Mouse (Mus musculus) MEL (cell line): ENCODE measurements around the gene Skp2. TPM values are rescaled to one million over a fixed set of nuclear protein-coding genes. Genes with fewer than 3 reads are reported as not detected.

ENCODE experiments used
- DNase-seq: peaks from one replicate; pipeline ENCODE4 v3.0.0; 2011; ENCODE audit warnings: low read depth, low spot score
- H3K27ac ChIP-seq: 2 replicates; pipeline ENCODE4 v1.5.1; 2012; ENCODE audit warnings: low read depth, mild to moderate bottlenecking, control low read depth, low read length, moderate library complexity; ENCODE audit not compliant: control insufficient read depth
- H3K27me3 ChIP-seq, 2 experiments: fragments of 150-350 bp in 1 of 2; sonication (generic) in 1 of 2; 2 replicates each; pipeline ENCODE4 v1.6.1; 2012; ENCODE audit warnings: low read length in 2 of 2, mild to moderate bottlenecking in 2 of 2, improper control_type of control experiment in 1 of 2, moderate library complexity in 1 of 2; ENCODE audit not compliant: insufficient read depth in 2 of 2, control insufficient read depth in 1 of 2
- H3K36me3 ChIP-seq, 2 experiments: 2 replicates each; pipeline ENCODE4 v1.6.1; 2012 to 2014; ENCODE audit warnings: low read length in 2 of 2, improper control_type of control experiment in 1 of 2, inconsistent platforms in 1 of 2, mild to moderate bottlenecking in 1 of 2; ENCODE audit not compliant: insufficient read depth in 2 of 2, control insufficient read depth in 1 of 2
- H3K4me1 ChIP-seq, 2 experiments: fragments of 150-350 bp in 1 of 2; sonication (generic) in 1 of 2; 2 replicates each; pipeline ENCODE4 v1.6.1; 2012; ENCODE audit warnings: low read length in 2 of 2, improper control_type of control experiment in 1 of 2, mild to moderate bottlenecking in 1 of 2; ENCODE audit not compliant: insufficient read depth in 2 of 2, control insufficient read depth in 1 of 2
- H3K4me3 ChIP-seq, 2 experiments: fragments of 150-350 bp in 1 of 2; sonication (generic) in 1 of 2; 2 replicates each; pipeline ENCODE4 v1.5.1; 2012; ENCODE audit warnings: low read depth in 2 of 2, low read length in 2 of 2, mild to moderate bottlenecking in 2 of 2, moderate library complexity in 2 of 2, control low read depth in 1 of 2, improper control_type of control experiment in 1 of 2; ENCODE audit not compliant: control insufficient read depth in 1 of 2, insufficient read depth in 1 of 2
- H3K79me2 ChIP-seq: 2 replicates; pipeline ENCODE4 v1.6.1; 2012; ENCODE audit warnings: mild to moderate bottlenecking, low read length, moderate library complexity; ENCODE audit not compliant: control insufficient read depth, poor library complexity, insufficient read depth
- H3K9ac ChIP-seq: 2 replicates; pipeline ENCODE4 v1.6.1; 2012; ENCODE audit warnings: low read depth, mild to moderate bottlenecking, control low read depth, low read length, moderate library complexity; ENCODE audit not compliant: control insufficient read depth, poor library complexity, severe bottlenecking
- H3K9me3 ChIP-seq: fragments of 150-350 bp; sonication (generic); replicated peaks from 2 replicates; pipeline ENCODE4 v1.6.1; 2012; ENCODE audit warnings: mild to moderate bottlenecking, low read length, improper control_type of control experiment, moderate library complexity; ENCODE audit not compliant: insufficient read depth
- CHD1 ChIP-seq: IDR thresholded peaks from 2 replicates; pipeline ENCODE4 v1.6.1; 2012; ENCODE audit warnings: low read depth, mild to moderate bottlenecking, inconsistent platforms, low read length, improper control_type of control experiment
- CTCF ChIP-seq, 3 experiments: IDR thresholded peaks in 2 of 3; conservative IDR thresholded peaks in 1 of 3; 2 replicates each; pipeline ENCODE4 v1.5.1; 2011 to 2012; ENCODE audit warnings: low read length in 3 of 3, low read depth in 2 of 3, mild to moderate bottlenecking in 2 of 3, improper control_type of control experiment in 1 of 3, inconsistent platforms in 1 of 3, mixed read lengths in 1 of 3, moderate library complexity in 1 of 3; ENCODE audit not compliant: control insufficient read depth in 1 of 3, insufficient read depth in 1 of 3, poor library complexity in 1 of 3, severe bottlenecking in 1 of 3
- ELF1 ChIP-seq: IDR thresholded peaks from 2 replicates; pipeline ENCODE4 v1.6.1; 2014; ENCODE audit warnings: low read depth, mild to moderate bottlenecking, inconsistent platforms, low read length, improper control_type of control experiment, moderate library complexity
- EP300 ChIP-seq, 2 experiments: IDR thresholded peaks; 2 replicates each; pipeline ENCODE4 v1.6.1; 2011; ENCODE audit warnings: improper control_type of control experiment in 2 of 2, low read length in 2 of 2, low read depth in 1 of 2, mild to moderate bottlenecking in 1 of 2
- ETS1 ChIP-seq: IDR thresholded peaks from 2 replicates; pipeline ENCODE4 v1.6.1; 2012; ENCODE audit warnings: low read depth, mild to moderate bottlenecking, inconsistent platforms, low read length, improper control_type of control experiment, moderate library complexity
- JUND ChIP-seq: IDR thresholded peaks from 2 replicates; pipeline ENCODE4 v1.6.1; 2011; ENCODE audit warnings: low read depth, mild to moderate bottlenecking, improper control_type of control experiment, low read length
- MAFK ChIP-seq: IDR thresholded peaks from 2 replicates; pipeline ENCODE4 v1.6.1; 2011; ENCODE audit warnings: low read depth, mild to moderate bottlenecking, low read length, improper control_type of control experiment, borderline replicate concordance
- MAZ ChIP-seq: IDR thresholded peaks from 2 replicates; pipeline ENCODE4 v1.6.1; 2012; ENCODE audit warnings: low read depth, mild to moderate bottlenecking, inconsistent platforms, low read length, improper control_type of control experiment
- MXI1 ChIP-seq: IDR thresholded peaks from 2 replicates; pipeline ENCODE4 v1.6.1; 2011; ENCODE audit warnings: mild to moderate bottlenecking, low read depth, low read length, improper control_type of control experiment
- MYB ChIP-seq: IDR thresholded peaks from 2 replicates; pipeline ENCODE4 v1.6.1; 2011; ENCODE audit warnings: mild to moderate bottlenecking, low read depth, low read length, improper control_type of control experiment
- NELFE ChIP-seq: IDR thresholded peaks from 2 replicates; pipeline ENCODE4 v1.6.1; 2011; ENCODE audit warnings: low read depth, low read length, improper control_type of control experiment
- NRF1 ChIP-seq: IDR thresholded peaks from 2 replicates; pipeline ENCODE4 v1.6.1; 2014; ENCODE audit warnings: low read depth, mild to moderate bottlenecking, inconsistent platforms, low read length, improper control_type of control experiment, moderate library complexity; ENCODE audit not compliant: poor library complexity, insufficient read depth, severe bottlenecking
- POLR2AphosphoS2 ChIP-seq: IDR thresholded peaks from 2 replicates; pipeline ENCODE4 v1.6.1; 2011; ENCODE audit warnings: low read length, improper control_type of control experiment
- POLR2AphosphoS5 ChIP-seq: IDR thresholded peaks from 2 replicates; pipeline ENCODE4 v1.6.1; 2012; ENCODE audit warnings: low read depth, borderline replicate concordance, mild to moderate bottlenecking, inconsistent platforms, low read length, moderate library complexity, mixed read lengths
- RCOR1 ChIP-seq: IDR thresholded peaks from 2 replicates; pipeline ENCODE4 v1.6.1; 2012; ENCODE audit warnings: low read depth, mild to moderate bottlenecking, inconsistent platforms, low read length, improper control_type of control experiment
- SMC3 ChIP-seq: IDR thresholded peaks from 2 replicates; pipeline ENCODE4 v1.6.1; 2011; ENCODE audit warnings: low read depth, low read length, improper control_type of control experiment
- TCF12 ChIP-seq: IDR thresholded peaks from 2 replicates; pipeline ENCODE4 v1.6.1; 2014; ENCODE audit warnings: low read depth, mild to moderate bottlenecking, inconsistent platforms, low read length, improper control_type of control experiment, moderate library complexity
- ZC3H11A ChIP-seq: IDR thresholded peaks from 2 replicates; pipeline ENCODE4 v1.6.1; 2012; ENCODE audit warnings: low read depth, mild to moderate bottlenecking, inconsistent platforms, low read length, improper control_type of control experiment
- ZKSCAN1 ChIP-seq: IDR thresholded peaks from 2 replicates; pipeline ENCODE4 v1.6.1; 2012; ENCODE audit warnings: low read depth, mild to moderate bottlenecking, inconsistent platforms, low read length, improper control_type of control experiment, moderate library complexity
- ZMIZ1 ChIP-seq: IDR thresholded peaks from 2 replicates; pipeline ENCODE4 v1.6.1; 2012; ENCODE audit warnings: low read depth, mild to moderate bottlenecking, inconsistent platforms, low read length, improper control_type of control experiment, moderate library complexity
- ZNF384 ChIP-seq: IDR thresholded peaks from 2 replicates; pipeline ENCODE4 v1.6.1; 2012; ENCODE audit warnings: low read depth, mild to moderate bottlenecking, inconsistent platforms, low read length, improper control_type of control experiment
- polyA plus RNA-seq, 2 experiments: library from polyadenylated mRNA; stranded (reverse) in 1 of 2; unstranded in 1 of 2; fragments of >175 nt in 1 of 2; fragments of >200 nt in 1 of 2; gene quantifications; 2 replicates each; pipeline versions ENCODE4 v1.2.1 to v1.2.4; 2012; ENCODE audit warnings: low replicate concordance in 2 of 2, low read depth in 1 of 2; ENCODE audit not compliant: insufficient read length in 2 of 2, insufficient read depth in 1 of 2, missing spikeins in 1 of 2
- total RNA-seq: library from RNA; depleted of rRNA; stranded (reverse); fragments of 300-350 nt; gene quantifications from 2 replicates; pipeline ENCODE4 v1.2.3, GENCODE M21; 2012

Skp2 gene
- total and polyA plus RNA-seq, 3 experiments: 46.9 to 61.4 TPM; not detected in 1

DNA sequence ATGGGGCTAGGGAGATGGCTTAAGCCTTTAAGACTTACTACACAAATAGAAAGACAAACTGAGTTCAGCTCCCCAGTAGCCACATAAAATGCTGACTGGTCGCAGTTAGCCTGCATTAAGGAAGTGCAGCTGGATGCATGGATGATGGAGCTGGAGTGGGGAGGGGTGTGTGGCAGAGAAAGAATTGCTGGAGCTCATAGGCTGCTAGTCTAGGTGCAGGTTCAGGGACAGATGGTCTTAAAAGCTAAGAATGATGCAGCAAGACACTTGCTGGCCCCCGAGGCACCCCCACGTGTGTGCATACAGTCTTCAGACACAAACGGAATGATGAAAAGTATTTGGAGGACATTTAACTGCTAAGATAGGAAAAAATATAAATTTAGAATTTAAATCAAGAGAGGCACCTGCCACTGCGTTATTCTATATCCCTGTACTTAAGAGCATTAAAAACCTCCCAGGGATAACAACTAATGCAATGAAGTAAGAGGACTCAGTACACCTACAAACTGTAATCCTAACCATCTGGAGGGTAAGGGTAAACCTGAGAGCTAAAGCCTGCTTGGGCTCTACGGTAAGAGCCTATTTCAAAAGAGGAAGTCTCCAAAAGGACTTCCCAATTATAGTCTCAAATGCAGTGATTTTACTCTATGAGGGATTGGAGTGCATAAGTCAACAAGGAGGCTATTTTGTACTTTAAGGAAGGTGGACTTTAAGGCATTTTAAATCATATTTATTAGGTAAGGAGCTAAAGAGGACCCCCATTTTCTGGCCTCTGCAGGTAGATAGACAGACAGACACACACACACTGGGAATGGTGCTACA lies 44.5 kb downstream of the Skp2 start:
- peak; percentile 54 for DNase-seq
- no peak overlapping the region for H3K9ac ChIP-seq
- H3K36me3 ChIP-seq: peaks cover 0 to 53% of the 10 kb centered on the region in 2 experiments; a peak in 2 of 4 replicates
- H3K4me1 ChIP-seq: no peaks in the 10 kb centered on the region
- TF ChIP-seq MAFK (no peak), NELFE (no peak), RCOR1 (peak; percentile 87), NRF1 (no peak), MXI1 (0 out of 2 replicates have a peak, but pooled peaks have one; percentile 19), ZNF384 (no peak), JUND (no peak), SMC3 (peak; percentile 15; the same call in 1 of the 2 replicates), ETS1 (no peak), EP300 (IDR thresholded peaks at IDR 0.05; ENCODE audit: low read depth in 1 of 2, low read length in 2 of 2) (peak in 1 of 2 experiments; percentile 48; a peak in 2 of 4 replicates), MYB (no peak), ELF1 (0 out of 2 replicates have a peak, but pooled peaks have one; percentile 8), CTCF (IDR thresholded peaks at IDR 0.05 in 2 of 3, conservative IDR thresholded peaks at IDR 0.05 in 1 of 3; ENCODE audit: control insufficient read depth in 1 of 3, insufficient read depth in 1 of 3, low read depth in 2 of 3, low read length in 3 of 3, poor library complexity in 1 of 3, severe bottlenecking in 1 of 3) (no peak), ZC3H11A (no peak), POLR2AphosphoS2 (peak; percentile 59; the same call in 1 of the 2 replicates)
- H3K9me3 ChIP-seq: no peaks in the 10 kb centered on the region
- no peak overlapping the region for H3K27ac ChIP-seq
- H3K4me3 ChIP-seq: no peak overlapping the region
- H3K27me3 ChIP-seq: no peaks in the 10 kb centered on the region
- no peaks in the 10 kb centered on the region for H3K79me2 ChIP-seq

DNA sequence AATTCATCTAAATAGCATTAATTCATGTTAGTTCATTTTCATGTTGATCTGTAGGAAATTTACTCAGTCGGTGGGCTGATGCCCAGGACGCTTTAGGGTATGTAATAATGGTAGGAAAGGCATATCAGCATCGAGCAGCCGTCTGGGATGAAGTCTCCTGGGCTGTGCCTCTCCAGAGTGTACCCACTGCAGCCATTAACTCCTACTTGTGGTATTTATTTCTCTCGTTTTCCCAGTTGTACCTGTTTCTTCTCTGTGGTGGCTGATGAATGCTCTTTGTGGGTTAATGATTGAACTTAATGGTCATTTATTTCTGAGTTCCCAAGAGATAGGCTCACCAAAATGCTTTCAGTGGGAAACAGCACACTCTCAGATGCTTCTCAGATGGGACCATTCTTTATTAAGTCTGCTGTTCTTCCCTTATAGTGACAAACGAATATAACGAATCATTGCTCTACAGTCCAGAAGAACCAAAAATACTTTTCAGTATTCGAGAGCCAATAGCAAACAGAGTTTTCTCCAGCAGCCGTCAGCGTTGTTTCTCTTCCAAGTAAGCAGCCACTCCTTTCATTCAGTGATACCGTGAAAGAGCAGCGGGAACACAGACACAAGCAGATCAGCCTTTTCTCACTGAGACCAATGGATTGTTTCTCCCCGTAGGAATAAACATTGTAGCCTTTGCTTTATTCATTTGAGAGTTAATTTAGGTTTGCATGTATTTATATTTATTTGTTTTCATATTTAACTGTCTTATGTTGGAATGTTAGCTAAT lies 48.7 kb downstream of the Skp2 start:
- Histone ChIP-seq H3K27ac (no peak overlapping the region), H3K79me2 (no peaks in the 10 kb centered on the region), H3K36me3 (peaks cover 0 to 63% of the 10 kb centered on the region in 2 experiments; a peak in 2 of 4 replicates), H3K9me3 (no peaks in the 10 kb centered on the region), H3K27me3 (no peaks in the 10 kb centered on the region), H3K9ac (no peak overlapping the region), H3K4me1 (no peaks in the 10 kb centered on the region), H3K4me3 (no peak overlapping the region)
- TF ChIP-seq JUND (no peak), POLR2AphosphoS5 (no peak), ZMIZ1 (no peak), ZKSCAN1 (no peak), EP300 (IDR thresholded peaks at IDR 0.05; ENCODE audit: low read depth in 1 of 2, low read length in 2 of 2) (no peak), ETS1 (no peak), MAFK (no peak), ZNF384 (no peak), MAZ (no peak), TCF12 (no peak), RCOR1 (no peak), CHD1 (no peak)
- DNase-seq: no peak
